Mouse (Mus musculus) limb, embryonic 10.5 days (tissue): ENCODE measurements around the gene Ascl2. TPM values are rescaled to one million over a fixed set of nuclear protein-coding genes. Genes with fewer than 3 reads are reported as not detected.

Source experiments
- DNase-seq: peaks from one replicate; pipeline ENCODE4 v3.0.0-alpha.2; 2017; ENCODE audit warnings: low spot score
- H3K27ac ChIP-seq: fragments of 300-500 bp; sonication (generic); 2 replicates; pipeline ENCODE4 v1.5.1; 2016; ENCODE audit warnings: mild to moderate bottlenecking
- H3K27me3 ChIP-seq: fragments of 300-500 bp; sonication (generic); 2 replicates; pipeline ENCODE4 v1.6.1; 2016; ENCODE audit warnings: low read depth, mild to moderate bottlenecking; ENCODE audit not compliant: poor library complexity, severe bottlenecking
- H3K36me3 ChIP-seq: fragments of 300-500 bp; sonication (generic); 2 replicates; pipeline ENCODE4 v1.6.1; 2016; ENCODE audit warnings: mild to moderate bottlenecking, moderate library complexity
- H3K4me1 ChIP-seq: fragments of 300-500 bp; sonication (generic); 2 replicates; pipeline ENCODE4 v1.6.1; 2016
- H3K4me3 ChIP-seq: fragments of 300-500 bp; sonication (generic); 2 replicates; pipeline ENCODE4 v1.5.1; 2016; ENCODE audit warnings: mild to moderate bottlenecking, moderate library complexity
- H3K9me3 ChIP-seq: fragments of 300-500 bp; sonication (generic); replicated peaks from 2 replicates; pipeline ENCODE4 v1.6.1; 2016; ENCODE audit warnings: mild to moderate bottlenecking
- WGBS: fragments of 180-500 bp; shearing (Covaris S2); methylation state at CpG from one replicate; pipeline ENCODE4 v1.1.7; 2016; 5-methylcytosine and 5-hydroxymethylcytosine counted together
- polyA plus RNA-seq: library from polyadenylated mRNA; unstranded; fragments of >200 nt; fragmentation: Nextera tagmentation; extraction: Ambion mirVana; gene quantifications from 2 replicates; pipeline ENCODE4 v1.2.1, GENCODE M21; 2016

Gene Ascl2
- 0.26 and 0.40 TPM in 2 replicates for polyA plus RNA-seq

- Histone ChIP-seq H3K36me3 (no peaks in the 10 kb centered on the region), H3K27me3 (peaks cover 86% of the 10 kb centered on the region), H3K4me3 (peak within 1 kb of the TSS; percentile 57), H3K4me1 (peaks cover 25% of the 10 kb centered on the region), H3K9me3 (no peaks in the 10 kb centered on the region), H3K27ac (peak within 1 kb of the TSS; percentile 66)
- peak; percentile 59 for DNase-seq
- 2% methylated on average over 51 of the region's 51 CpGs for WGBS
These were observed at the start of gene Ascl2 for GRCm38 (mm10) chr7:142968809-142969511. TSS of gene Ascl2 (minus strand) at chr7:142969264.

GRCm38 (mm10) chr7:143017181-143017580, 48.1 kb upstream of the Ascl2 start:
- no peak overlapping the region for H3K4me3 ChIP-seq
- H3K9me3 ChIP-seq: no peaks in the 10 kb centered on the region
- 82% methylated on average over 4 of the region's 4 CpGs for WGBS
- H3K27ac ChIP-seq: peak overlapping the region; percentile 51
- no peaks in the 10 kb centered on the region for H3K36me3 ChIP-seq
- DNase-seq: no peak
- no peaks in the 10 kb centered on the region for H3K27me3 ChIP-seq
- peaks cover 24% of the 10 kb centered on the region for H3K4me1 ChIP-seq

GRCm38 (mm10) chr7:143016424-143017142, 47.5 kb upstream of the Ascl2 start:
- DNase-seq: no peak
- peaks cover 25% of the 10 kb centered on the region for H3K4me1 ChIP-seq
- WGBS: 61% methylated on average over 9 of the region's 9 CpGs
- no peaks in the 10 kb centered on the region for H3K27me3 ChIP-seq
- H3K27ac ChIP-seq: peak overlapping the region; percentile 59
- no peaks in the 10 kb centered on the region for H3K36me3 ChIP-seq
- H3K4me3 ChIP-seq: no peak overlapping the region
- no peaks in the 10 kb centered on the region for H3K9me3 ChIP-seq

- Histone ChIP-seq H3K9me3 (no peaks in the 10 kb centered on the region), H3K27ac (peak overlapping the region; percentile 59), H3K36me3 (no peaks in the 10 kb centered on the region), H3K27me3 (no peaks in the 10 kb centered on the region), H3K4me3 (no peak overlapping the region), H3K4me1 (peaks cover 31% of the 10 kb centered on the region)
- no peak for DNase-seq
- WGBS: 18% methylated on average over 1 of the region's 1 CpGs
These were observed 46.8 kb upstream of the Ascl2 start for GRCm38 (mm10) chr7:143015755-143016423.

GRCm38 (mm10) chr7:143014862-143015659, 46.0 kb upstream of the Ascl2 start:
- 87% methylated on average over 7 of the region's 7 CpGs for WGBS
- peak overlapping the region; percentile 59 for H3K27ac ChIP-seq

GRCm38 (mm10) chr7:143013420-143014178, 44.5 kb upstream of the Ascl2 start:
- Histone ChIP-seq H3K27me3 (no peaks in the 10 kb centered on the region), H3K36me3 (no peaks in the 10 kb centered on the region), H3K4me3 (no peak overlapping the region), H3K9me3 (no peaks in the 10 kb centered on the region), H3K27ac (peak overlapping the region; percentile 39; the same call in 1 of the 2 replicates), H3K4me1 (peaks cover 50% of the 10 kb centered on the region)
- 82% methylated on average over 8 of the region's 8 CpGs for WGBS
- DNase-seq: no peak

More at GRCm38 (mm10) chr7:143014862-143015659, 46.0 kb upstream of the Ascl2 start:
- no peak for DNase-seq
- Histone ChIP-seq H3K4me1 (peaks cover 35% of the 10 kb centered on the region), H3K9me3 (no peaks in the 10 kb centered on the region), H3K27me3 (no peaks in the 10 kb centered on the region), H3K4me3 (no peak overlapping the region), H3K36me3 (no peaks in the 10 kb centered on the region)

- no peak overlapping the region for H3K4me3 ChIP-seq
- DNase-seq: no peak
- H3K27me3 ChIP-seq: no peaks in the 10 kb centered on the region
- no peaks in the 10 kb centered on the region for H3K9me3 ChIP-seq
- H3K27ac ChIP-seq: peak overlapping the region; percentile 96
- WGBS: 90% methylated on average over 5 of the region's 5 CpGs
- H3K4me1 ChIP-seq: peaks cover 62% of the 10 kb centered on the region
- no peaks in the 10 kb centered on the region for H3K36me3 ChIP-seq
These were observed 43.3 kb upstream of the Ascl2 start for GRCm38 (mm10) chr7:143012230-143012875.

GRCm38 (mm10) chr7:143011226-143011625, 42.2 kb upstream of the Ascl2 start:
- Histone ChIP-seq H3K27ac (peak overlapping the region; percentile 96), H3K9me3 (no peaks in the 10 kb centered on the region), H3K36me3 (no peaks in the 10 kb centered on the region), H3K4me1 (peaks cover 67% of the 10 kb centered on the region), H3K4me3 (no peak overlapping the region), H3K27me3 (no peaks in the 10 kb centered on the region)
- WGBS: 74% methylated on average over 1 of the region's 1 CpGs
- DNase-seq: no peak

GRCm38 (mm10) chr7:143009996-143010395, 40.9 kb upstream of the Ascl2 start:
- Histone ChIP-seq H3K27ac (peak overlapping the region; percentile 96), H3K36me3 (no peaks in the 10 kb centered on the region), H3K9me3 (no peaks in the 10 kb centered on the region), H3K4me1 (peaks cover 70% of the 10 kb centered on the region), H3K27me3 (no peaks in the 10 kb centered on the region), H3K4me3 (no peak overlapping the region)
- 96% methylated on average over 4 of the region's 4 CpGs for WGBS
- no peak for DNase-seq

- peak; percentile 84 for DNase-seq
- H3K4me3 ChIP-seq: peak overlapping the region; percentile 37
- peaks cover 74% of the 10 kb centered on the region for H3K4me1 ChIP-seq
- 24% methylated on average over 3 of the region's 4 CpGs for WGBS
- H3K9me3 ChIP-seq: no peaks in the 10 kb centered on the region
- H3K27me3 ChIP-seq: no peaks in the 10 kb centered on the region
- peak overlapping the region; percentile 96 for H3K27ac ChIP-seq
- H3K36me3 ChIP-seq: no peaks in the 10 kb centered on the region
These were observed 40.1 kb upstream of the Ascl2 start for GRCm38 (mm10) chr7:143008996-143009665.

- peaks cover 74% of the 10 kb centered on the region for H3K4me1 ChIP-seq
- no peaks in the 10 kb centered on the region for H3K9me3 ChIP-seq
- H3K27me3 ChIP-seq: no peaks in the 10 kb centered on the region
- H3K36me3 ChIP-seq: no peaks in the 10 kb centered on the region
- peak; percentile 74 for DNase-seq
- WGBS: 39% methylated on average over 8 of the region's 8 CpGs
- peak overlapping the region; percentile 96 for H3K27ac ChIP-seq
- peak overlapping the region; percentile 37 for H3K4me3 ChIP-seq
These were observed 39.4 kb upstream of the Ascl2 start for GRCm38 (mm10) chr7:143008370-143008926.
